Comparison of ENCODE assay signal across 9 mouse cellular contexts in the genomic region with DNA sequence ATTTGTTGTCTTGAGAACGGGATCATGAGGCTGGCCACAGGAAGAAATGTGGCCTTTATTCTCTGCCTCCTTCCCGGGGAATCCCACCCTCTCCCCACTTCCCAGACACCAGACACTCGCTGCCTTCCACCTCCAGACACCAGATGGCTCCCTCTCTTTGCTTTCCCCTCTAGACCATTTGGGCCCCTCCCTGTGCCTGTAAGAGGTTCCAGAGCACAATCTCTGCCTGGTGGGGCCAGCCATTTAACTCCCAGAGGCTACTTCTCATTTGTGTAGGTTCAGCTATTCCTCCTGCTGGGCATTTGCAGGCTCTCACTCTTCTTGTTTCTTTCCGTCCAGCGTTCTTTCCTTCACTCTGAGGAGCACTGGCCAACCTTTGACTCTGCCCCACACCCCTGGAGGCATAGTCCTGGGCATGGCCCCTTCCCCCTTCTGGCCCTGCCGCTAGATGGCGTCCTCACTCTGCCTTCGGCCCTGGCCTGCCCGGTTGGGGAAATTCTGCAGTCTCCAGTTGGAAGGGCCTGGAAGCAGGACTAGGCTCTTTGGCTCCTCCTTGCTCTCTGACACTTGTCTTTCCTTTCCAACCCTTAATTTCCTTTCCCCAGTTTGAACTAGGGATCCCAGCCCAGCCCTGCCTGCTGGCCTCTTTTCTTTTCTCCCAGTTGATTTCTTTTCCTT. TPM values are rescaled to one million over a fixed set of nuclear protein-coding genes. Genes with fewer than 3 reads are reported as not detected.
DNase-seq lines count a peak whose midpoint lies in the region; ATAC-seq and TF ChIP-seq lines count a peak whose summit lies in the region.
"Had no signal": no experiment of that assay in that cellular context is flagged by ENCODE, and none has a peak within 500 bp of the region (broad histone marks: within the 10 kb centered on the region; RNA-seq: fewer than 3 reads in every experiment).

No protein-coding gene starts in this region.

- ATAC-seq in forebrain, postnatal 0 days, result 0 out of 2 replicates have a peak, but pooled peaks have one; percentile 42
- no peak for ATAC-seq in forebrain, embryonic 13.5 days
- peak; percentile 77 for ATAC-seq in intestine, embryonic 14.5 days (replicated peaks; ENCODE audit: low FRiP score, low TSS enrichment, low read depth)
- ATAC-seq in limb, embryonic 12.5 days (ENCODE audit: insufficient number of reproducible peaks, insufficient read depth, low FRiP score, low TSS enrichment, low read depth), result peak; percentile 28; the same call in 1 of the 2 replicates
- ATAC-seq: Patski had no signal

- no peak overlapping the region for H3K4me3 ChIP-seq in forebrain, postnatal 0 days (ENCODE audit: low read depth, low read length)
- no peak overlapping the region for H3K4me3 ChIP-seq in forebrain, embryonic 13.5 days
- H3K4me3 ChIP-seq in cortical plate, adult 2 months (ENCODE audit: insufficient read depth, low read length), result no peak overlapping the region
- H3K4me3 ChIP-seq in intestine, embryonic 14.5 days (ENCODE audit: low read depth, low read length), result no peak overlapping the region
- no peak overlapping the region for H3K4me3 ChIP-seq in limb, embryonic 12.5 days (replicated peaks)

- H3K9ac ChIP-seq in forebrain, postnatal 0 days, result no peak overlapping the region
- no peak overlapping the region for H3K9ac ChIP-seq in forebrain, embryonic 13.5 days
- no peak overlapping the region for H3K9ac ChIP-seq in intestine, embryonic 14.5 days (ENCODE audit: low read length)
- no peak overlapping the region for H3K9ac ChIP-seq in limb, embryonic 12.5 days (replicated peaks)

- H3K36me3 ChIP-seq in forebrain, postnatal 0 days (ENCODE audit: insufficient read depth), result no peaks in the 10 kb centered on the region
- no peaks in the 10 kb centered on the region for H3K36me3 ChIP-seq in forebrain, embryonic 13.5 days (ENCODE audit: poor library complexity, severe bottlenecking)
- H3K36me3 ChIP-seq in intestine, embryonic 14.5 days (ENCODE audit: control insufficient read depth, insufficient read depth, low read length), result no peaks in the 10 kb centered on the region
- no peaks in the 10 kb centered on the region for H3K36me3 ChIP-seq in limb, embryonic 12.5 days

- H3K27ac ChIP-seq in forebrain, postnatal 0 days (ENCODE audit: low read depth, low read length), result no peak overlapping the region
- no peak overlapping the region for H3K27ac ChIP-seq in forebrain, embryonic 13.5 days
- H3K27ac ChIP-seq in cortical plate, adult 2 months (ENCODE audit: insufficient read depth, low read length), result no peak overlapping the region
- H3K27ac ChIP-seq in intestine, embryonic 14.5 days (ENCODE audit: low read depth), result no peak overlapping the region
- H3K27ac ChIP-seq in limb, embryonic 12.5 days, result no peak overlapping the region

- peak; percentile 46 for DNase-seq in forebrain, postnatal 0 days
- peak; percentile 77 for DNase-seq in ES-CJ7 (ENCODE audit: low read depth, low spot score)
- peak; percentile 87 for DNase-seq in intestine, embryonic 14.5 days (ENCODE audit: low spot score)
- peak; percentile 44 for DNase-seq in ovary, postnatal 10 days (ENCODE audit: low spot score)
- no peak for DNase-seq in spleen, postnatal 36 days (ENCODE audit: low spot score in 2 of 2)

- no peak overlapping the region for H3K4me2 ChIP-seq in forebrain, postnatal 0 days (ENCODE audit: low read depth)
- no peak overlapping the region for H3K4me2 ChIP-seq in forebrain, embryonic 13.5 days
- H3K4me2 ChIP-seq in intestine, embryonic 14.5 days (ENCODE audit: low read length), result no peak overlapping the region
- H3K4me2 ChIP-seq in limb, embryonic 12.5 days, result no peak overlapping the region

- H3K4me1 ChIP-seq in forebrain, postnatal 0 days (ENCODE audit: insufficient read depth), result peaks cover 9% of the 10 kb centered on the region; the same call in 1 of the 2 replicates
- H3K4me1 ChIP-seq in forebrain, embryonic 13.5 days, result peaks cover 15% of the 10 kb centered on the region
- H3K4me1 ChIP-seq in cortical plate, adult 2 months (ENCODE audit: control insufficient read depth, insufficient read depth, low read length), result no peaks in the 10 kb centered on the region
- peaks cover 4% of the 10 kb centered on the region; the same call in 1 of the 2 replicates for H3K4me1 ChIP-seq in intestine, embryonic 14.5 days (replicated peaks; ENCODE audit: control insufficient read depth, insufficient read depth, low read length)
- H3K4me1 ChIP-seq in limb, embryonic 12.5 days (replicated peaks), result peaks cover 19% of the 10 kb centered on the region

- no peaks in the 10 kb centered on the region for H3K9me3 ChIP-seq in forebrain, postnatal 0 days (ENCODE audit: low read length)
- H3K9me3 ChIP-seq in forebrain, embryonic 13.5 days (replicated peaks), result no peaks in the 10 kb centered on the region
- no peaks in the 10 kb centered on the region for H3K9me3 ChIP-seq in intestine, embryonic 14.5 days (ENCODE audit: control insufficient read depth, low read length)
- H3K9me3 ChIP-seq in limb, embryonic 12.5 days, result no peaks in the 10 kb centered on the region

- 7% methylated on average over 9 of the region's 9 CpGs for WGBS in forebrain, postnatal 0 days
- 5% methylated on average over 9 of the region's 9 CpGs for WGBS in forebrain, embryonic 13.5 days
- WGBS in intestine, embryonic 14.5 days, result 5% methylated on average over 9 of the region's 9 CpGs
- WGBS in limb, embryonic 12.5 days, result 2% methylated on average over 9 of the region's 9 CpGs

- peaks cover 41% of the 10 kb centered on the region for H3K27me3 ChIP-seq in forebrain, postnatal 0 days (ENCODE audit: insufficient read depth, low read length)
- H3K27me3 ChIP-seq in forebrain, embryonic 13.5 days, result peaks cover 60% of the 10 kb centered on the region
- H3K27me3 ChIP-seq in intestine, embryonic 14.5 days (replicated peaks; ENCODE audit: control insufficient read depth, insufficient read depth, low read length), result peaks cover 46% of the 10 kb centered on the region
- peaks cover 85% of the 10 kb centered on the region for H3K27me3 ChIP-seq in limb, embryonic 12.5 days

- TF ChIP-seq POLR2A in cortical plate, adult 2 months (IDR thresholded peaks at IDR 0.05; ENCODE audit: extremely low read depth, insufficient read depth, low read length), result no peak

- TF ChIP-seq CTCF in forebrain, postnatal 0 days (IDR thresholded peaks at IDR 0.05; ENCODE audit: low read depth), result peak; percentile 61
- TF ChIP-seq CTCF in cortical plate, adult 2 months (IDR thresholded peaks at IDR 0.05; ENCODE audit: extremely low read depth, insufficient read depth, low read length), result peak; percentile 58

RNA-seq across cellular contexts. Expression of a gene that starts 2.6 kb away (rescaled TPM):
- total RNA-seq in forebrain, postnatal 0 days (2014; rRNA removed), result 1.7 and 3.0 TPM in 2 replicates
- 0.33 and 0.65 TPM in 2 replicates for polyA plus RNA-seq in forebrain, postnatal 0 days (2015; fragmentation: Nextera tagmentation; extraction: Ambion mirVana)
- 0.94 and 1.2 TPM in 2 replicates for polyA plus RNA-seq in forebrain, embryonic 13.5 days (2015; fragmentation: Nextera tagmentation; extraction: Ambion mirVana)
- polyA plus RNA-seq in cortical plate, adult 2 months (2012; rRNA removed), result 2.3 and 2.6 TPM in 2 replicates
- polyA plus RNA-seq in intestine, embryonic 14.5 days (2014; fragmentation: Nextera tagmentation; extraction: Ambion mirVana), result 7.8 and 8.9 TPM in 2 replicates
- 0.08 and 0.09 TPM in 2 replicates for polyA plus RNA-seq in limb, embryonic 12.5 days (2016; fragmentation: Nextera tagmentation; extraction: Ambion mirVana)

Comparison
In these comparisons a context has a peak if more than half of its experiments do, and no peak if none do; other contexts are left out.
1. DNase-seq: peak in forebrain, postnatal 0 days (single experiment), ES-CJ7 (single experiment), intestine, embryonic 14.5 days (single experiment) and ovary, postnatal 10 days (single experiment); none in spleen, postnatal 36 days (0 of 2).